In genomic region chr11:12037075-12037686, GRCm38 (mm10) we compare ENCODE assay signal across 9 mouse cellular contexts. TPM values are rescaled to one million over a fixed set of nuclear protein-coding genes. Genes with fewer than 3 reads are reported as not detected.
DNase-seq lines count a peak whose midpoint lies in the region; ATAC-seq and TF ChIP-seq lines count a peak whose summit lies in the region.
"Had no signal": no experiment of that assay in that cellular context is flagged by ENCODE, and none has a peak within 500 bp of the region (broad histone marks: within the 10 kb centered on the region; RNA-seq: fewer than 3 reads in every experiment).

No protein-coding gene starts in this region.

- peak overlapping the region; percentile 60 for H3K4me2 ChIP-seq in hindbrain, embryonic 15.5 days
- H3K4me2 ChIP-seq in liver, embryonic 11.5 days: peak overlapping the region; percentile 71
- H3K4me2 ChIP-seq in midbrain, embryonic 16.5 days (ENCODE audit: low read length): peak overlapping the region; percentile 64

- H3K27ac ChIP-seq in bone marrow, adult 2 months (ENCODE audit: control insufficient read depth, insufficient read depth, low read depth, low read length, poor library complexity): no peak overlapping the region; the same call in 1 of the 2 replicates
- peak overlapping the region; percentile 69 for H3K27ac ChIP-seq in hindbrain, embryonic 15.5 days (replicated peaks)
- peak overlapping the region; percentile 96 for H3K27ac ChIP-seq in liver, embryonic 11.5 days (ENCODE audit: low read depth, low read length)
- H3K27ac ChIP-seq in midbrain, embryonic 16.5 days (ENCODE audit: low read length): 0 out of 2 replicates have a peak overlapping the region, but pooled peaks have one; percentile 11
- H3K27ac ChIP-seq in cerebellum, adult 2 months (ENCODE audit: insufficient read depth, low read length): no peak overlapping the region

- DNase-seq in 3134 (ENCODE audit: extremely low read depth, insufficient read length, low spot score): peak; percentile 4
- DNase-seq in gastrocnemius, postnatal 10 days: peak; percentile 76
- DNase-seq in liver, embryonic 11.5 days (ENCODE audit: low spot score): peak; percentile 69
- DNase-seq in spleen, postnatal 14 days (ENCODE audit: low spot score in 2 of 2): no peak
- no peak for DNase-seq in cerebellum, adult 2 months

- no peak for TF ChIP-seq POLR2A in bone marrow, adult 2 months (IDR thresholded peaks at IDR 0.05; ENCODE audit: borderline replicate concordance, control insufficient read depth, low read depth, low read length)
- TF ChIP-seq POLR2A in cerebellum, adult 2 months (IDR thresholded peaks at IDR 0.05; ENCODE audit: borderline replicate concordance, insufficient read depth, low read length): no peak

- peak; percentile 57 for ATAC-seq in hindbrain, embryonic 15.5 days (ENCODE audit: low FRiP score, low read depth)
- ATAC-seq in liver, embryonic 11.5 days (replicated peaks; ENCODE audit: low FRiP score): peak; percentile 80
- ATAC-seq in midbrain, embryonic 16.5 days: peak; percentile 73

- no peaks in the 10 kb centered on the region for H3K4me1 ChIP-seq in bone marrow, adult 2 months (ENCODE audit: control insufficient read depth, insufficient read depth, low read length)
- H3K4me1 ChIP-seq in hindbrain, embryonic 15.5 days (replicated peaks): peaks cover 20% of the 10 kb centered on the region
- peaks cover 9% of the 10 kb centered on the region for H3K4me1 ChIP-seq in liver, embryonic 11.5 days (replicated peaks; ENCODE audit: control insufficient read depth, insufficient read depth, low read length)
- H3K4me1 ChIP-seq in midbrain, embryonic 16.5 days (ENCODE audit: control insufficient read depth, insufficient read depth, low read length): peaks cover 7% of the 10 kb centered on the region
- H3K4me1 ChIP-seq in cerebellum, adult 2 months (ENCODE audit: control insufficient read depth, insufficient read depth, low read length): no peaks in the 10 kb centered on the region; the same call in 1 of the 2 replicates

- no peaks in the 10 kb centered on the region for H3K9me3 ChIP-seq in hindbrain, embryonic 15.5 days
- no peaks in the 10 kb centered on the region for H3K9me3 ChIP-seq in liver, embryonic 11.5 days (ENCODE audit: control insufficient read depth, low read length)
- H3K9me3 ChIP-seq in midbrain, embryonic 16.5 days (replicated peaks; ENCODE audit: control insufficient read depth, low read length, poor library complexity, severe bottlenecking): no peaks in the 10 kb centered on the region

- H3K27me3 ChIP-seq in hindbrain, embryonic 15.5 days: peaks cover 91% of the 10 kb centered on the region
- peaks cover 79% of the 10 kb centered on the region for H3K27me3 ChIP-seq in liver, embryonic 11.5 days (replicated peaks; ENCODE audit: control insufficient read depth, insufficient read depth, low read length)
- peaks cover 61% of the 10 kb centered on the region for H3K27me3 ChIP-seq in midbrain, embryonic 16.5 days (ENCODE audit: control insufficient read depth, insufficient read depth, low read depth, low read length)
- peaks cover 5% of the 10 kb centered on the region; the same call in 1 of the 2 replicates for H3K27me3 ChIP-seq in cerebellum, adult 2 months (ENCODE audit: control insufficient read depth, insufficient read depth, low read length)

- no peaks in the 10 kb centered on the region for H3K36me3 ChIP-seq in hindbrain, embryonic 15.5 days
- H3K36me3 ChIP-seq in liver, embryonic 11.5 days (ENCODE audit: control insufficient read depth, insufficient read depth, low read length): 0 out of 2 replicates have a peak, but pooled peaks cover 3% of the 10 kb centered on the region
- no peaks in the 10 kb centered on the region for H3K36me3 ChIP-seq in midbrain, embryonic 16.5 days (ENCODE audit: control insufficient read depth, insufficient read depth, low read length)

- H3K4me3 ChIP-seq in bone marrow, adult 2 months (replicated peaks; ENCODE audit: control insufficient read depth, low read depth, low read length): peak overlapping the region; percentile 44
- peak overlapping the region; percentile 44 for H3K4me3 ChIP-seq in hindbrain, embryonic 15.5 days
- H3K4me3 ChIP-seq in liver, embryonic 11.5 days (ENCODE audit: low read depth, low read length): peak overlapping the region; percentile 79
- H3K4me3 ChIP-seq in midbrain, embryonic 16.5 days (ENCODE audit: low read depth, low read length): peak overlapping the region; percentile 47
- no peak overlapping the region for H3K4me3 ChIP-seq in cerebellum, adult 2 months (replicated peaks; ENCODE audit: insufficient read depth, low read depth, low read length)

- no peak for TF ChIP-seq CTCF in bone marrow, adult 2 months (IDR thresholded peaks at IDR 0.05; ENCODE audit: control insufficient read depth, insufficient read depth, low read length)
- no peak for TF ChIP-seq CTCF in cerebellum, adult 2 months (IDR thresholded peaks at IDR 0.05; ENCODE audit: borderline replicate concordance, insufficient read depth, low read depth, low read length)

- peak overlapping the region; percentile 42 for H3K9ac ChIP-seq in hindbrain, embryonic 15.5 days
- peak overlapping the region; percentile 81 for H3K9ac ChIP-seq in liver, embryonic 11.5 days (ENCODE audit: low read depth, low read length)
- H3K9ac ChIP-seq in midbrain, embryonic 16.5 days (ENCODE audit: low read depth, low read length): peak overlapping the region; percentile 57

- 3% methylated on average over 81 of the region's 93 CpGs for WGBS in bone marrow, adult 2 months
- WGBS in hindbrain, embryonic 15.5 days: under 1% methylated on average over 73 of the region's 93 CpGs
- 1% methylated on average over 76 of the region's 93 CpGs for WGBS in liver, embryonic 11.5 days
- WGBS in midbrain, embryonic 16.5 days: under 1% methylated on average over 47 of the region's 93 CpGs
- WGBS in cerebellum, adult 2 months: 1% methylated on average over 61 of the region's 93 CpGs

RNA-seq across cellular contexts. Expression of gene Grb10, which starts 1.3 kb away (rescaled TPM):
- polyA plus RNA-seq in bone marrow, adult 2 months (2011; ENCODE audit: insufficient read depth, insufficient read length, low replicate concordance, missing spikeins): 3.0 and 17.0 TPM in 2 replicates
- total RNA-seq in gastrocnemius, postnatal 10 days (2021): 100 to 1,000 TPM; 410 to 422 TPM
- 87.1 and 94.7 TPM in 2 replicates for polyA plus RNA-seq in hindbrain, embryonic 15.5 days (2015; fragmentation: Nextera tagmentation; extraction: Ambion mirVana)
- polyA plus RNA-seq in liver, embryonic 11.5 days (2014; fragmentation: Nextera tagmentation; extraction: Ambion mirVana): 172 and 195 TPM in 2 replicates
- 74.6 and 92.9 TPM in 2 replicates for polyA plus RNA-seq in midbrain, embryonic 16.5 days (2015; fragmentation: Nextera tagmentation; extraction: Ambion mirVana)
- polyA plus RNA-seq in cerebellum, adult 2 months (2012; rRNA removed): 34.9 and 35.7 TPM in 2 replicates
- total RNA-seq: MEL had no signal

Comparison
In these comparisons a context has a peak if more than half of its experiments do, and no peak if none do; other contexts are left out.
1. DNase-seq: peak in 3134 (single experiment), gastrocnemius, postnatal 10 days (single experiment) and liver, embryonic 11.5 days (single experiment); none in spleen, postnatal 14 days (0 of 2) and cerebellum, adult 2 months (0 of 2).
2. H3K27ac ChIP-seq: peak in hindbrain, embryonic 15.5 days (single experiment), liver, embryonic 11.5 days (single experiment) and midbrain, embryonic 16.5 days (single experiment); none in bone marrow, adult 2 months (single experiment) and cerebellum, adult 2 months (single experiment).
3. Peak in every context shown above with its lines, with median percentiles within 50 percentile points of each other: ATAC-seq, H3K4me2 ChIP-seq and H3K9ac ChIP-seq.